Mouse (Mus musculus) hindbrain, embryonic 12.5 days (tissue): ENCODE results near the gene A030003K21Rik. TPM values are rescaled to one million over a fixed set of nuclear protein-coding genes. Genes with fewer than 3 reads are reported as not detected.

ENCODE experiments used
- ATAC-seq: fragments of 200-750 bp; cut with Nextera tagmentation; 2 replicates; pipeline ENCODE4 v1.8.0; 2017; ENCODE audit warnings: moderate TSS enrichment; ENCODE audit not compliant: low FRiP score
- H3K27ac ChIP-seq: fragments of 300-500 bp; sonication (generic); 2 replicates; pipeline ENCODE4 v1.5.1; 2016; ENCODE audit warnings: mild to moderate bottlenecking
- H3K27me3 ChIP-seq: fragments of 300-500 bp; sonication (generic); 2 replicates; pipeline ENCODE4 v1.6.1; 2016; ENCODE audit warnings: mild to moderate bottlenecking
- H3K36me3 ChIP-seq: fragments of 300-500 bp; sonication (generic); 2 replicates; pipeline ENCODE4 v1.6.1; 2016; ENCODE audit warnings: mild to moderate bottlenecking
- H3K4me1 ChIP-seq: fragments of 300-500 bp; sonication (generic); 2 replicates; pipeline ENCODE4 v1.6.1; 2016
- H3K4me2 ChIP-seq: fragments of 300-500 bp; sonication (generic); replicated peaks from 2 replicates; pipeline ENCODE4 v1.6.1; 2016; ENCODE audit warnings: mild to moderate bottlenecking
- H3K4me3 ChIP-seq: fragments of 300-500 bp; sonication (generic); 2 replicates; pipeline ENCODE4 v1.5.1; 2016; ENCODE audit warnings: mild to moderate bottlenecking
- H3K9ac ChIP-seq: fragments of 300-500 bp; sonication (generic); 2 replicates; pipeline ENCODE4 v1.6.1; 2016; ENCODE audit warnings: mild to moderate bottlenecking, moderate library complexity
- H3K9me3 ChIP-seq: fragments of 300-500 bp; sonication (generic); replicated peaks from 2 replicates; pipeline ENCODE4 v1.6.1; 2016; ENCODE audit warnings: mild to moderate bottlenecking
- WGBS: fragments of 180-500 bp; shearing (Covaris S2); methylation state at CpG from one replicate; pipeline ENCODE4 v1.1.7; 2016; 5-methylcytosine and 5-hydroxymethylcytosine counted together
- polyA plus RNA-seq: library from polyadenylated mRNA; unstranded; fragments of >200 nt; fragmentation: Nextera tagmentation; extraction: Ambion mirVana; gene quantifications from 2 replicates; pipeline ENCODE4 v1.2.1, GENCODE M21; 2016

Gene A030003K21Rik
- polyA plus RNA-seq, 1 experiment from 2014 or later: not detected

- H3K9me3 ChIP-seq: no peaks in the 10 kb centered on the region
- 89% methylated on average over 1 of the region's 1 CpGs for WGBS
- no peak overlapping the region for H3K9ac ChIP-seq
- H3K27me3 ChIP-seq: no peaks in the 10 kb centered on the region
- H3K27ac ChIP-seq: no peak overlapping the region
- peaks cover 22% of the 10 kb centered on the region for H3K36me3 ChIP-seq
- no peaks in the 10 kb centered on the region for H3K4me1 ChIP-seq
- ATAC-seq: no peak
- H3K4me3 ChIP-seq: no peak overlapping the region
- H3K4me2 ChIP-seq: no peak overlapping the region
These were observed 42.6 kb downstream of the A030003K21Rik start for GRCm38 (mm10) chr1:82900567-82900966.

- no peak overlapping the region for H3K9ac ChIP-seq
- no peak for ATAC-seq
- H3K36me3 ChIP-seq: peaks cover 24% of the 10 kb centered on the region
- WGBS: 95% methylated on average over 7 of the region's 7 CpGs
- H3K4me1 ChIP-seq: no peaks in the 10 kb centered on the region
- H3K4me2 ChIP-seq: no peak overlapping the region
- no peak overlapping the region for H3K4me3 ChIP-seq
- no peak overlapping the region for H3K27ac ChIP-seq
- no peaks in the 10 kb centered on the region for H3K27me3 ChIP-seq
- H3K9me3 ChIP-seq: no peaks in the 10 kb centered on the region
These were observed 49.9 kb downstream of the A030003K21Rik start for GRCm38 (mm10) chr1:82893269-82893668.

Other genes with a start within 250 kb of the A030003K21Rik start
- gene Mff, start 218.5 kb downstream of the A030003K21Rik start, polyA plus RNA-seq: 259 and 278 TPM in 2 replicates
- gene Tm4sf20, start 174.9 kb downstream of the A030003K21Rik start, polyA plus RNA-seq: 0.16 TPM in 1 of 2 replicates, not detected in the other
- not detected in 2 replicates for gene Gm47791, start 172.1 kb downstream of the A030003K21Rik start, polyA plus RNA-seq
- 44.9 and 49.4 TPM in 2 replicates for gene Agfg1, start 103.9 kb downstream of the A030003K21Rik start, polyA plus RNA-seq
- gene A030005L19Rik, start 30.1 kb downstream of the A030003K21Rik start, polyA plus RNA-seq: 0.54 and 0.60 TPM in 2 replicates
- gene A030014E15Rik, start 18.5 kb downstream of the A030003K21Rik start, polyA plus RNA-seq: not detected in 2 replicates
- not detected in 2 replicates for gene Gm6217, start 12.0 kb downstream of the A030003K21Rik start, polyA plus RNA-seq
- not detected in 2 replicates for gene Gm7544, start 12.6 kb upstream of the A030003K21Rik start, polyA plus RNA-seq
- gene Gm47955, start 16.9 kb upstream of the A030003K21Rik start, polyA plus RNA-seq: not detected in 2 replicates
- gene Gm47959, start 57.2 kb upstream of the A030003K21Rik start, polyA plus RNA-seq: not detected in 2 replicates
- 0.26 and 0.77 TPM in 2 replicates for gene Slc19a3, start 95.1 kb upstream of the A030003K21Rik start, polyA plus RNA-seq
- gene Krtap28-10, start 99.1 kb upstream of the A030003K21Rik start, polyA plus RNA-seq: not detected in 2 replicates
- gene Gm47969, start 101.5 kb upstream of the A030003K21Rik start, polyA plus RNA-seq: not detected in 2 replicates
- not detected in 2 replicates for gene A030005K14Rik, start 116.0 kb upstream of the A030003K21Rik start, polyA plus RNA-seq
- gene Krtap28-13, start 117.5 kb upstream of the A030003K21Rik start, polyA plus RNA-seq: not detected in 2 replicates
- gene Ccl20, start 173.4 kb upstream of the A030003K21Rik start, polyA plus RNA-seq: not detected in 2 replicates
- gene Daw1, start 216.4 kb upstream of the A030003K21Rik start, polyA plus RNA-seq: 0.72 and 0.95 TPM in 2 replicates